Mouse (Mus musculus): ENCODE data around the gene Tmem202.

DNA sequence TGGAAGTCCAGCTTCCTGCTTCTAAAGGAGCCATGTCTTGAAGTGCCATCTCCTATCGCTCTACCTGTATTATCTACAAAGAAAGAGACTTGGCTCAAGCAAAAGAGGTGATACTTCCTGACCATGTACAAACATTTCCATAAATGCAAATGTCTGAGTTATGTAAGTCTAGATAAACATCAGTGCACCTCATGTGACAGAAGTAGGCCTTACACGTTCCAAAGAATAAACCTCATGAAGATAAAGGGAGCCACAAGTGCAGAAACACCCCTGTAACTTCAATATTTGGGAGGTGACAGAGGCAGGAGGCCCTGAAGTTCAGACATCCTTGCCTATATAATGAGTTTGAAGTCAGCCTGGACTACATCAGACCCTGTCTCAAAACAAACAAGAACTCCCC lies 32.2 kb upstream of the Tmem202 start:
- no peak for TF ChIP-seq MYOD1 (IDR thresholded peaks at IDR 0.05; ENCODE audit: control insufficient read depth, insufficient read length, low read depth)
- TF ChIP-seq CTCF (IDR thresholded peaks at IDR 0.05; ENCODE audit: control insufficient read depth, insufficient read depth, insufficient read length): no peak
- no peak for TF ChIP-seq USF1 (IDR thresholded peaks at IDR 0.05; ENCODE audit: low read depth)
- TF ChIP-seq CEBPB (IDR thresholded peaks at IDR 0.05; ENCODE audit: low read depth): no peak
- no peak for TF ChIP-seq MAX (IDR thresholded peaks at IDR 0.05)
- no peak for TF ChIP-seq MYOG (IDR thresholded peaks at IDR 0.05; ENCODE audit: control insufficient read depth, extremely low read depth, insufficient read length)
